ENCODE assay signal across 16 mouse cellular contexts in genomic region chr7:70548936-70549450, GRCm38 (mm10).
DNase-seq lines count a peak whose midpoint lies in the region; ATAC-seq and TF ChIP-seq lines count a peak whose summit lies in the region.
"Had no signal": no experiment of that assay in that cellular context is flagged by ENCODE, and none has a peak within 500 bp of the region (broad histone marks: within the 10 kb centered on the region; RNA-seq: fewer than 3 reads in every experiment).

No protein-coding gene starts in this region.

- WGBS in kidney, adult 2 months: 42% methylated on average over 5 of the region's 5 CpGs
- WGBS in kidney, embryonic 15.5 days: 54% methylated on average over 5 of the region's 5 CpGs

- H3K4me3 ChIP-seq in kidney, adult 2 months (ENCODE audit: insufficient read depth, low read depth, low read length): no peak overlapping the region
- no peak overlapping the region for H3K4me3 ChIP-seq in kidney, embryonic 15.5 days (replicated peaks)
- H3K4me3 ChIP-seq: embryonic facial prominence, embryonic 12.5 days; forebrain, embryonic 15.5 days; heart, embryonic 13.5 days had no signal

- peak; percentile 68 for DNase-seq in kidney, adult 2 months
- DNase-seq in kidney, adult 9 months: peak; percentile 60
- peak; percentile 34 for DNase-seq in kidney, postnatal 14 days
- DNase-seq in thymus, postnatal 4 days: no peak
- DNase-seq in cerebellum, adult 11 months: no peak
- DNase-seq: adrenal gland, adult 8-10 months; cerebellum, adult 11-12 months; cerebellum, adult 9-10 months; cerebellum, postnatal 25 days; gastrocnemius, postnatal 36 days; heart, adult 11 months; heart, postnatal 36 days had no signal

- H3K27ac ChIP-seq in kidney, adult 2 months (ENCODE audit: insufficient read depth, low read depth, low read length): no peak overlapping the region
- no peak overlapping the region for H3K27ac ChIP-seq in kidney, embryonic 15.5 days
- H3K27ac ChIP-seq: embryonic facial prominence, embryonic 12.5 days; forebrain, embryonic 15.5 days; heart, embryonic 13.5 days had no signal

- TF ChIP-seq CTCF in kidney, adult 2 months (conservative IDR thresholded peaks at IDR 0.05; ENCODE audit: insufficient read depth, insufficient read length, low read depth, low read length): no peak

- H3K4me1 ChIP-seq in kidney, adult 2 months (ENCODE audit: control insufficient read depth, insufficient read depth, low read length): peaks cover 3% of the 10 kb centered on the region; the same call in 1 of the 2 replicates
- H3K4me1 ChIP-seq in kidney, embryonic 15.5 days: 0 out of 2 replicates have a peak, but pooled peaks cover 5% of the 10 kb centered on the region
- H3K4me1 ChIP-seq: embryonic facial prominence, embryonic 12.5 days; forebrain, embryonic 15.5 days; heart, embryonic 13.5 days had no signal

- no peak overlapping the region for H3K9ac ChIP-seq in kidney, embryonic 15.5 days
- H3K9ac ChIP-seq: embryonic facial prominence, embryonic 12.5 days; forebrain, embryonic 15.5 days; heart, embryonic 13.5 days had no signal

- no peak overlapping the region for H3K4me2 ChIP-seq in kidney, embryonic 15.5 days
- H3K4me2 ChIP-seq: embryonic facial prominence, embryonic 12.5 days; forebrain, embryonic 15.5 days; heart, embryonic 13.5 days had no signal

- no peaks in the 10 kb centered on the region for H3K27me3 ChIP-seq in kidney, adult 2 months (replicated peaks; ENCODE audit: control insufficient read depth, insufficient read depth, low read length)
- no peaks in the 10 kb centered on the region for H3K27me3 ChIP-seq in kidney, embryonic 15.5 days
- H3K27me3 ChIP-seq: embryonic facial prominence, embryonic 12.5 days; forebrain, embryonic 15.5 days; heart, embryonic 13.5 days had no signal

- ATAC-seq in kidney, embryonic 15.5 days (replicated peaks; ENCODE audit: low FRiP score): no peak
- ATAC-seq: forebrain, embryonic 15.5 days had no signal

- TF ChIP-seq POLR2A in kidney, adult 2 months (IDR thresholded peaks at IDR 0.05; ENCODE audit: low read depth, low read length): no peak

- no peaks in the 10 kb centered on the region for H3K9me3 ChIP-seq in kidney, embryonic 15.5 days (replicated peaks)
- H3K9me3 ChIP-seq: embryonic facial prominence, embryonic 12.5 days; forebrain, embryonic 15.5 days; heart, embryonic 13.5 days had no signal

- H3K36me3 ChIP-seq in kidney, adult 2 months (ENCODE audit: control insufficient read depth, insufficient read depth, low read length): no peaks in the 10 kb centered on the region
- H3K36me3 ChIP-seq in kidney, embryonic 15.5 days: no peaks in the 10 kb centered on the region
- H3K36me3 ChIP-seq: embryonic facial prominence, embryonic 12.5 days; forebrain, embryonic 15.5 days; heart, embryonic 13.5 days had no signal

Comparison
In these comparisons a context has a peak if more than half of its experiments do, and no peak if none do; other contexts are left out.
1. DNase-seq: peak in kidney, adult 2 months (single experiment), kidney, adult 9 months (single experiment) and kidney, postnatal 14 days (single experiment); none in thymus, postnatal 4 days (single experiment) and cerebellum, adult 11 months (single experiment).